Mouse (Mus musculus) cerebral cortex, adult 2 months (tissue): Measurements from ENCODE around the gene Casr.

ENCODE experiments used
- whole genome bisulfite sequencing: fragments of 180-500 bp; shearing (Covaris S2); methylation state at CpG from one replicate; pipeline ENCODE4 v1.1.7; 2018; 5-methylcytosine and 5-hydroxymethylcytosine counted together

The Casr gene

DNA sequence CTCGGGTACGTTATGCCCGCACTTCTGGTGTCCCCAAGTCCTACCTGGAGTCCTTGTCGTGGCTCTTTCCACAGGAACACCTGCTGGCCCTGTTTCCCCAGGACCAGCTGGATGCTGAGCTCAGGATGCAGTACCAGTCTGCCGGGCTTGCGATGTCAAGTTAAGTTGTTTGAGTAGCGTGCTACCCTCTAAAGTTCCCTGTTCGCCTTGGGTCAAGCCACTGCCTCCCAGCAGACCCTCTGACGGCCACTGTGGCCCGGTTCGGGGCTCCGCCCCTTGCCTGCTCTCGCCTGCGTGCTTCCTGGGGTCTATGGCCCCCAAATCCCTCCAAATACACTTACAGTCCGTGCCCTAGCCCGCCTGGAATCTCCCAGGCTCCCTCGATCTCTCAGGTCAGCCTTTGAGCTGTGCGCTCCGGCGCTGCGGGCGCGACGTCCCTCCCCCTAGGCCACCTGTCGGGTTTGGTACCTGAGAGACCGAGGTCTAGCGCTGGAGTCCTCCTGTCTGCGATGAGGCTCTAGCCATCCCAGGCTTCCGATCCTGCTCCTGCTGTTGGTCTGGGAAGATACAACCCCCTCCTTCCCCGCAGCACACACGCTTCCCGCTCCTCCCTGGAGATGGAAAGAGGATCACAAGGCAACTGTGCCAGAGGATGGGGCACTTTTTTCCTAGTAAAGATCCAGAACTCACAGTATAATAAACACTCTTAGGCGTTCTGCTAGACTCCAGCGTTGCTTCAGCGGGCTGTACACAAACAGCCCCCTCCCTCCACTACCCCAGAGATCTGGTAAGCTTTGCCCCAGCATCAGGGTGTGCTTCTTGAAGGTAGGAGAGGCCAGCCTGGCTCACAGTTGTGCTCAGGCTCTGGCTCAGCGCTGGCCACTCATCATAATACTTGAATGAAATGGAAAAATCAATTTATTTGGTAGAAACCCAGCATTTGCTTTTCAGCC lies at the start of gene Casr:
Gene Casr (minus strand): TSS at position 756 of the 953 bp plus-strand sequence.
- 3% methylated on average over 36 of the region's 36 CpGs for WGBS

DNA sequence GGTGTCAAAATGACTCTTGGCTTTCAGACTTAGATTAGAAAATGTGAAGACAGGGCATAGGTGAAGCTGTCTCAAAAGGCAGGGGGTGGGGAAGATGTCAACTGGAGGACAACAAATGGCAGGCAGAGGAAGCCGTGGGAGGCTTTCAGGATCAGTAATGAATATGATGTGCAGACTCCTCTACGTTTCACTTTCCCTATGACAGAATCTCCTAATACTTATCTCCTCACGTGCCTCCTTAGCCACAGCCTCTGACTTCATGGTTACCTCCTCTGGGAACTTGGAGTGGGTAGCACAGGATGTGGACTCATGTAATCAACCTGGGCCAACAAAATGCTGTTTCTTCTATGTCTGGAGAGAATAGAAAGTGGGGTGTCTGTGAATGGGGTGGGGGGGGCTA lies 40.7 kb upstream of the Casr start:
- WGBS = 83% methylated on average over 3 of the region's 3 CpGs

DNA sequence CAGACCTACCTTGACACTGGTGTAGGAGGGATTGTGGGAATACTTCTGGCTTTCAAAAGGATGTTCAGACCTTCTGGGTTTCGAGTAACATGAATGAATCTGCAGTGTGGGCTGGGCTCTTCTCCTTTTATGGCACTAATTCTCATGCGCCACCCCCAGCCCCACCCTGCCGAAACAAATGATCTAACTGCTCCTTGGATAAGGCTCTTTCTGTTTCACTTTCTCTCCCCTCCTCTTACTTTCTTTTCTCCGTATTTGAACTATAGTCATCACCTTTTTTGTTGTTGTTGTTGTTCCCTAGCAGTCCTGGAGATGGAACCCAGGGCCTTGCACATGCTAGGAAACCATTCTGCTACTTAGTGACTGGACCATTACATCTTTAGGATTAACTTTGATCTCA lies 36.3 kb upstream of the Casr start:
- WGBS = 83% methylated on average over 4 of the region's 4 CpGs

DNA sequence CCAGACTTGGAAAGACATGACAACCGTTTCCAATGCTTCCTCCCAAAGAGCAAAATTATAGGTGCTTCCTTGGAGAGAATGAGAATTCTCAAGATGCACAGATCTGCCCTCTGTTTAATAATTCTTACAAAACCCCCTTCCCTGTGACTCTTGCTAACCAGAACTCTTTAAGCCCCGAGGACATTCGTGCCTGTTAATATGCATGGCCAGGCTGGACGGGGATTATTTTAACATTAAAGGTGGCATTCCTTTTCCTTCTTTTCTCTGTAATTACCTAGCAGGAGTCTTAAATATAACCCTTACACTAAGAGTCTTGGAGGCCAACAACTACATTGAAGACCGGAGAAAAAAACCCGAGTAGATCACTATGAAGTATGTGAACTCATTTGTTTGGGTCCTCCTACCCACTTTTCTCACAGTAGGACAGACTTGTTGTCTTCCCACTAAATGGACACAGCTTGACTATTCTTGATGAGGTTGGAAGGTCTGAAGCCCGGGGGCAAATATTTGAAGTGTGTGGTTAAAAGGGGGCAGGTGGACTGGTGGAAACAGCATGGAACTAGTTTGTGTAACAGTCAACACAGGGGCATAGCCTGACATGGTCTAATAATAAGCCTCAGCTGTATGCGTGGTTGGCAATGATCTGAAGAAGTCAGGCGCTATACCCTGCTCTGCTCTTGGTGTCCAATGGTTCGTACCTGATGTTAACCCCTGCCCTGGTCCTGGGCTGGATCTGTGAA lies 34.9 kb upstream of the Casr start:
- 93% methylated on average over 10 of the region's 10 CpGs for WGBS

DNA sequence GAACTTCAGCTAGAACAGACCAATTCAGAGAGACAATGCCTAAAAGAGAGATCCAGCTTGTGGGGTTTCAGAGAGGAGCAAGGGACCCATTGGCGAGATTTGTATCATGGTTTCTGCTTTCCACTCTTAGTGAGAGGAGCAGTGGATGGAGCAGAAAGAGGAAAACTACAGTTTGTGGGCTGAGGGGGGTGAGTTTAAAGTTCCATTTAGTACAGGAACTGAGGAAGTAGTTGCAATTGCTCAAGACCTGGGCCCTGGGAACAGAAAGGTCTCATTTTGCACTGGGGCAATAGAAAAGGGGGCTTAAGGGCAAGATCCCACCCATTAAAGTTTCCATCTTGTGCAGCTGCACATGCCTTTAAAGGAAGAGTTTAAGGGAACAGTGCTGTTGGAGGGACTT lies 28.0 kb upstream of the Casr start:
- 81% methylated on average over 1 of the region's 1 CpGs for WGBS

DNA sequence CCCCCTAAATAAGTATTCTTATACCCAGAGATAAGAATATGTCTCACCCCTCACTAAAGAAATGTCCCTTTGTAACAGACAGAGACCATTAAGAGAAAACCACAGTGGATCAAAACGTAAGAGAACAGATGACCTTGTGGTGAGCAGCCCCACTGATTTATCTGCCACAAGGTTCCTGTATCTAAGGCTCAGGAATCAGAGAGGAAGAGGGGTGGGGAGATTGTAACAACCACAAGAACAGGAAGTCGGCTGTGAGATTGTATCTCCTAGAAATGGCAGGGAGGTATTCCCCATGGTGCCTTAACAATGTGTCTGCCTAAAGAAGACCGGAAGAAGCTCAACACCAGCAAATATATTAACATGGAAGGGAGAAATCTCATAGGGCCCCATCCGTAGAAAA lies 26.0 kb upstream of the Casr start:
- 74% methylated on average over 4 of the region's 4 CpGs for WGBS

DNA sequence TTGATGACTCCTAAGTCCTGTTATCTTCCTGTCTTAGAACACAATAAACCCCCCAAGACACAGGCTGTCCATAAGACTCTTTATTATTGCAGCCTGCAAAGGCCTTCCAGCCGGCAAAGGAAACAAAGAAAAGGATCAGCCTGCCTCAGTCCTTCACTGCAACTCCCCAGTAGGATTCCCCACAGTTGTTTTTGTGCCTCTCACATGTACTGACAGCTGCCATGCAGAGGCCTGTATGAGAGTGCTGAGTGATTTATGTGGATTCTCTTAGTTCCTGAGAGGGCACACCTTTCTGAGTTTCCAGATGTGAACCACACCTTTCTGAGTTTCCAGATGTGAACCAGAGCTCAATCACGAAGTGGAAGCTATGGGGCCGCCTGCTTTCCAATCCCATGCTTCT lies 20.1 kb upstream of the Casr start:
- 71% methylated on average over 3 of the region's 3 CpGs for WGBS

DNA sequence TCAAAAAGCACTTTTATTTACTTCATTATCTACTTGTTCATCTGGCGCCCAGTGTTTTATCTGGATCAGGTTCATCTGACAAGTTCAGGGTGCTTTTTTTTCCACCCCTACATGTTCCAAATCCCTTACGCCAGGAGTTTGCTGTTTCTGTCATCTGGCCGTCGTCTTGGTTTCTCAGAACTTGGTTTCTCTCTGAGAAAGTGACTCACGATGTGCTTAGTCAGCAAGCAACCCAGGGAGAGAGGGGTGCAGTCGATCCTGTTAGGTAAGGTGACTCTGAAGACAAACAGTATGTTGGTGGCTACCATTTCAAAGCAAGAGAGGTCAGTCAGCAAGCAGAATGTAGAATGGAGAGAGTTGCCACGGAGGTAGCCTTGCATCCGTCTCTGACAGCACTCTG lies 10.0 kb upstream of the Casr start:
- 70% methylated on average over 8 of the region's 8 CpGs for WGBS

DNA sequence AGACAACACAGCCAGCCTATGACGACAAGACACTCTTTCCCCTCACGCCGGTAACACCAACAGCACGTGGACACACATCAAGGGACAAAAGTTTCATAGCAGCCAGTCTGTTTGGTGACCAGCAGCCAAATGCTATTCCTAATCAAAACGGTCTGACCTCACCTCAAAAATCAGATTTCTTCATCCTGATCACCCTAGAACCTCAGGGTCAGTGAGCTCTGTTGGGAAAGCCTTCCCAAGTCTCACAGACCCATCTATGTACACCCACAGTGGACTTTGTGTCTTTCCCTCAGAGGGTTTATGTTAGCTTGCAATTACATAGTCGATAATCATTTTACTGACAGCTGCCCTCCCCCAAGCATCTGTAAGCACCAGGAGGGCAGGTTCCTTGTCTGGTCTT lies 2.4 kb downstream of the Casr start:
- 88% methylated on average over 6 of the region's 6 CpGs for WGBS

DNA sequence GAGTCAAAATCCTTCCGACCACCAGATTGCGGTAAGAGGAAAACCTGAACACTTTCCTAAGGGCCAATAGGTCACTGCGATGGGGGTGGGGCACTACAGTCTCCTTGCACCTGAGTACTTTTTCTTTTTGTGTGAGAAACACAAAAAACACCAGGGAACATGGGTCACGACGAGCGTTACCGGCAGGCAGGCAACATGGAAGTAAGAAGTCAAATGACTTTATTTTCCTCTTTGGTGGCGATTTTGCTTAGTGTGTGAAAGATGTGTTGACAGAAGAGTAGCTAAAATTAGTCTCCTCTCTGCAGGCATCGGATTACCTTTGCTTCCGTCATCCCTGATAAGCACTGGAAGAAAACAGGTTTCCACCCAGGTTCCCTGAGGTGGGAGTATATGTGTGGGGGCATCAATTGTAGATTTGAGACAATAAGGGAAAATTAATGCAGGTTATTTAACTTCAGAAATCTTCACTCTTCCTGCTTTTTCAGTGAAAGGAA lies 6.2 kb downstream of the Casr start:
- 85% methylated on average over 10 of the region's 10 CpGs for WGBS

DNA sequence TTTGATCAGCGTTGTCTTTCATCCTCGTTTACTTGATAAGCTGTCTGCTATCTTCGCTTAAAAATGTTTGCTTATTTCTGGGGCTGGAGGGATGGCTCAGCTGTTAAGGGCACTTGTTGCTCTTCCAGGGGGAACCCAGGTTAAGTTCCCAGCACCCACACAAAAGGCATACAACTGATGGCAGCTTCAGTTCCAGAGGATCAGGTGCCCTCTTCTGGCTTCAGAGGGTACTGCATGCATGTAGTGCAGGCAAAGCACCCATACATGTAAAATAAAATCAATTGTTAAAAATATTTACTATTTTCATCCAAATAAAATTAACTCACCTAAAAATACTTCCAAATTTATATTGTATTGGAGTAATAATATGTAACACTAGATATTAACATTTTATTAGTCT lies 8.3 kb downstream of the Casr start:
- 99% methylated on average over 3 of the region's 3 CpGs for WGBS

DNA sequence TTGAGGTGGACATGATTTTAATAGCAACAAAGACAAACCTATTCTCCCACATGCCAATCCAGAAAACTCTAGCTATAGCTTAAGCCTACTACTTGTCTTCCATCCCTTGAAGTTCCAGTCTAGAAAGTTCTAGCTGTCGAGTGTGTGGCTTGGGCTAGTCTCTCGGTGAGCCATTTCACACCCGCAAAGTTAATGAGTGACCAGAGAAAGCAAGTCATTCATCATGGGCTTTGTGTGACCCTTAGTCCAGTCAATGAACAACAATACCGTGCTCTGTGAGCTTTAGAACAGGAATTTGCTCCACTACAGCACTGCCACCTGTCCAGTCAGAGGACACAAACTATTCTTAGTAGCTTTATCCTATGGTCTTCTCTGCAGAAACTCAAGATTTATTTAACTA lies 16.6 kb downstream of the Casr start:
- 72% methylated on average over 4 of the region's 4 CpGs for WGBS

DNA sequence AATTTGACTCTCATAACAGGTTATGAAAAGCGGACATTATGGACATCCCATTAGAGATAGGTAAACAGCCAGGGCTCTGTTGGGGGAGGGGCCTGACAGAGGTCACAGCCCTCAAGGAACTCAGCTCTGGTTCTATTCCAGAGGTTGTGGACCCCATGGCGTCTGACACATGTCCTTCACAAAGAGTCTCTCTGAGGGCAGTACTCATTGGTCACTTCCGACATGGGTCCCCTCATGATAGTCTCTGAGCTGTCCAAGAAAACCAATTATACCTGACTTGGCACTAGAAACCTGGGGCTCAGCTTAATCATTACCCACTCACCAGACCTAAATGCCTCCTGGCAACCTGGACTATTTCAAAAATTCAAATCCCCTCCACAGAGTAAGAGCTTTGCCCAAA lies 18.9 kb downstream of the Casr start:
- WGBS = 93% methylated on average over 3 of the region's 3 CpGs

DNA sequence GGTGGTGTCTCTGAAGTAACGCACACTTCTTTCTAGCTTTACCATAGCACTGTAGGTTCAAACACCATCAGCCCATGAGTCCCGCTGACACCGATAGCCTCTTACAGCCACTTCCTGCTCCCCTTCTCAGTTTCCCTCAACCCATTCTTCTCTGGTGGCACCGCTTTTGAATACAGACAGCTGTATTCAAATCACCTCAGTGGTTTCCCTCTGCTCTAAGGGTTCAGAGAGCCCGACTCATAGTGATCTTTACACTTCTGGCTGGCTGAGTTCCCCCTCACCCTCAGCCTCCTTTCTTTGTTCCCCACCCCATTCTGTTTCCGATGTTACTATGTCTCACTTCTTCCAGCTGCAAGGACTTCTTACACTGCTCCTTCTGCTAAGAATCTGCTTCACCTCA lies 21.1 kb downstream of the Casr start:
- 63% methylated on average over 6 of the region's 6 CpGs for WGBS

DNA sequence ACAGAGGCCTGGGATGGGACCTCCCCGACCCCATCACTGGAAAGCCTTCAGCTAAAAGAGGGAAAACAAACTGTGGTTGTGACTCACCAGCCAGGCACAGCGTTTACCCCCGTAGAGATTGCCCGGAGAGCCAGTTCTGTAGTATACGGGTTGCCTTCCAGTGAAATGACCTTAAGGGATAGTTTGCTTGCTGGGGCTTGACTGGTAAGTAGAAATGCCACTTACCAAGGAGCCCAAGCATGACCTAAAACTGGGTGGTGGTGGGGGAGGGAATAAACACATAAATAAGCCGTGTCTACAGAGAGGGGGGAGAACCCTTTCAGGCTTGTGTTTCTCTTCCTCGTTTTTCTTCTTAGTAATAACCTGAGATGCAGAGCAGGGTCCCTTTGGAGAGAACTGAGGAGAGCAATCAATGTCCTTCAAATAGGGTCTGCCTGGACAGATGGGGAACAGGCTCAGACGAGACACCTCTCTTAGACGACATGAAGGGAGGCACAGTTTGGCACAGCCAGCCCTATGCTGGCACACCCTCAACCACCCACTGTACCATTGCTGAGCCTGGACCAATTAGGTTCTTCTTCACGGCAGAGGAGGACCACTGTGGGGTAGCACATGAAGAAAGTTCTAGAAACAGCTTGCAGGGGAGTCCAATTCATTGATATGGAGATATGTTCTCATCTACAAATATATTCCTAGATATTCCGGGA lies 28.8 kb downstream of the Casr start:
- 70% methylated on average over 11 of the region's 11 CpGs for WGBS

DNA sequence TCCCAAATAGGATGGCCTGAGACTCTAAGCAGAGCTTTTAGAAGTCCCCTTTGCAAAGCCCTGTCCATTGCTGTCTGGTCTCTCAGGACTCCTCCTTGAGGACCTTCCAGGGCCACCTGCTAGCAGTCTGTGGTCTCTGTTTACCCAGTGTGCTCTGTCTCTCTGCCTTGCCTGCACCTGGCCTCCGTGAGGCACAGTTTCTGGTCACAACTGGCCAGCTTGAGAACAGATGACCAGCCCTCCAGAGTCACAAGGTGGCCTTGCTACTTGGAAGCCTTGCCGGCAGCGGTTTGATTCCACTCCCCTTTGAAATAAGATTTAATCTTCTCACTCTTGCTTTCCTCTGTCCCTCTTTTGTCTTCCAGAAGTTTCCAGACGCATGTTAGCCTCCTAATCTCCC lies 29.9 kb downstream of the Casr start:
- WGBS = 82% methylated on average over 4 of the region's 4 CpGs

DNA sequence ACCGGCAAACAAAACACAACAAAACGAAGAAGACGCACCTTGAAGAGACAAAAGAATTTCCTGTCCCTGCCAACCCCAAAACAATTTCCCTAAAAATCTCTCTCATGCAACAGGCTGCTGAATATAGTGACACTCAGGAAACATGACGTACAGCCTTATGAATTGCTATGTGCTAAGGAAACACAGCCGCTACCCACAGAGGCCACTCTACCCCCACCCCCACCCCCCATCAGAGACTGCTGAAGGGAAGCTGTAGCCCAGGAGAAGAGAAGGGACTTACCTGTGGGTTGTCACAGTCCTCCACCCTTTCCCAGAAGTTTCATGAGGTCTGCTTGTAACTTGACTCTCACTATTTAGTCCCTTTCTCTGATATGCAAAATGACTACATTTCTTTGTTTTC lies 30.3 kb downstream of the Casr start:
- WGBS = 64% methylated on average over 5 of the region's 5 CpGs

DNA sequence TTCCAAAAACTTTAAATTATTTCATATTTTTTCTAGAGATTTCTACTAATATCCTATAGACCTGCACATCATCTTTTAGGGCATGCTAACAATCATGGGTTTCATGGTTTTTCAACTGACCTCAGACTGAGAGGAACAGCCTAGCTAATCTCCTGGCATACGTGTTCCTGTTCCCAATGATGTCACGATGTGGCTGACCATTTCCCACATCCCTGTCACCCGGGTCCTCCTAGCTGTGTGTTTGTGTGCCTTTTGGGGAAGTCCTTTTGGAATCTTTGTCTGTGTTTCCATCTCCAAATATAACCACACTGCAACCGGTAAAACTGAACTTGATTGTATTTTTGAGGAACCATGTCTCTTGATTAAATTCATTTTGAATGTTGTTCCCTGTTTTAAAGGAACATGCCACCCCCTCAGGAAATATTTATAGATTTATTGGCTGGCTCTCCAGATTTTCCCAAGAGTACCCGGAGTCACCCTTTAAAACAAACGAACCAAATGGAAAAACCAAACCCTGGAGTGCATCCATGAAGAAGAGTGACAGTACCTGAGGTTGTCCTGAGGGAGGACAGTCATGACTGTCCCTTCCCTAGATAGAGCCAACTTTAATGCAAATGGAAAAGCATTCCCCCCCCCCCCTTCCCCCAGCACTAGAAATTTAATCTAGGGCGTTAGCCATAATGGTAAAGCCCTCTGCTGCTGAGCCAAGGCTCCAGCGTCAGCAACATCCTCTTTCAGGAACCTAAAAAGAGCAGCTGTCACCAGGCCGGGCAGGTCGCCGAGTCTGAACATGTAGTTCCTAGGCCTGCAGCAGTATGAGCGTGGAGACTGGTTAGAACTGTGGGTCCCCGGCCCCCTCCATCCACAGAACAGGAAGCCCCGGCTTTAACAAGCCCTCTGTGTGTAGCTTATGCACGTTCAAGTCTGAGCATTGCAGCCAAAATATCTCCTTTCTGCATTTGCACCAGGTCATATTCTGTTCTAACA lies 31.1 kb downstream of the Casr start:
- 45% methylated on average over 15 of the region's 15 CpGs for WGBS

DNA sequence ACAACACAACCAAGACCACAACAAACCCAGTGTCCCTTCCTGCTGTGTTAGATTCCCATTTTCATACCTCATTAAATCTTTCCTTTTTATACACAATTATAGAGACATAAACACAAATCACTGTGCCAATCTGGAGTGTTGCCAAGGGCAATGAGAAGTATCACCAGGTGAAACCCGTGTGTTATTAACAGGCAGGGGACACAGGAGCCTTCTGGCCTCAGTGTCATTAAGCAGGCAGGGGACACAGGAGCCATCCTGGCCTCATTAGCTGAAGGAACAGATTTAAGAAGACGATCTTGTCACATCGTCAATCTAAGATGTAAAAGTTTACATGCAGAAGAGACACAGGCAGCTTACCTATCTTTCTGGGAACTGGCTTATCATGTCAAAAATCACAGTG lies 33.1 kb downstream of the Casr start:
- 83% methylated on average over 3 of the region's 3 CpGs for WGBS

DNA sequence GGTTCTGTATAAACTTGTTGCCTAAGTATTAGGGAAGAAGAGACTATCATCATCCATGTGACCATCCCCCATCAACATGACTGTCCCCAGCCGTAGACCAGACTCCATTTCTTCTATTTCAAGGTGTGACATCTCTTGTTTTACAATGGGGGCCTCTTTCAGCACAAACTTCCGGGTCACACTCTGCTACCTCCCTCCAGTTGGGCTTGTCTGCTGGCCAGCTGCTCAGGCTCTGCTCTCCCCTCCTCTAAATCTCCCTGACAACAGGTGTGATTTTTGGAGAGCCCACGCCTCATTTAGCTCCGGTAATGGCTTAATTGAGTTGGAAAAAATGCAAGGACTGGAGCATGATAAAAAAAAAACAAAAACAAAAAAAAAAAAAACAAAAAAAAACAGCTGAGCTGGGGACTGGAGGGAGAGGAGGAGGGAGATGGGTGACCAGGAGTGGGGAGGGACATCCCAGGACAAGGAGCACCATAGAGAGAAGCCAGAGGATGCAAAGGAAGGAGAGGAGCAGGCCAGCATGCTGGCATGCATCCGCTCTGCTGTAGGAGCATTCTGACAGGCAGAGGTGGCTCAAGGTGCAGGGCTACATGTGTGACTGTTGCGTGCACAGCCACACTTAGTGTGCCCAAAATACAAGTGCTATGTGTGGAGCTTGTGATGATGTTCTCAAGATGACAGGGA lies 35.2 kb downstream of the Casr start:
- 63% methylated on average over 6 of the region's 6 CpGs for WGBS
